9 mouse cellular contexts compared by ENCODE assay signal in the genomic region with DNA sequence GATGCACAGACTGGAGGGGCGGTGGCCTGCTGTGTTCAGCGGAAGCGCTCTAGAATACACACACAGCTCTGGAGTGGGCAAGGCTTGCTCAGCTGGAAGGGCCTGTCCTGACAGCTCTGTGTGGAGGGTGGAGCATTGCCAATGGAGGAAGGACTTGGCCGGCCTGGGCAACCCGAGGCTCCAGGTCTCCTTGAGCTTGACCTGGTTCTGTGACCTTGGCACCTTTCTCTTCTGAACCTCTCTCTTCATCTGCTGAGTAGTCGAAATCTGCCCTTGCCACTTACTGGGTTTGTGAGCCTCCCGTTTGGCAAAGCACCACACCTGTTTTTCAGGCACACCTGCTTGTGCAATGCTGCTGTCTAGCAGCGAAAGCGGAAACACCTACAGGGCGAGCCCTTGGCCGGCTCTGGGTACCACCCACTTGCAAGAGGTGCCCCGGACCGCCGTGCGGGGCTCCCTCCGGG. TPM values are rescaled to one million over a fixed set of nuclear protein-coding genes. Genes with fewer than 3 reads are reported as not detected.
DNase-seq lines count a peak whose midpoint lies in the region; ATAC-seq and TF ChIP-seq lines count a peak whose summit lies in the region.
"Had no signal": no experiment of that assay in that cellular context is flagged by ENCODE, and none has a peak within 500 bp of the region (broad histone marks: within the 10 kb centered on the region; RNA-seq: fewer than 3 reads in every experiment).

Gene Ttc22, plus strand, starts transcription at position 403 of the 464 bp plus-strand sequence.

- H3K9ac ChIP-seq in forebrain, postnatal 0 days: no peak within 1 kb of the TSS
- no peak within 1 kb of the TSS for H3K9ac ChIP-seq in forebrain, embryonic 16.5 days (replicated peaks; ENCODE audit: low read depth, low read length)
- H3K9ac ChIP-seq in ES-Bruce4 (ENCODE audit: low read depth, poor library complexity, severe bottlenecking): peak within 1 kb of the TSS; percentile 51
- peak within 1 kb of the TSS; percentile 67 for H3K9ac ChIP-seq in intestine, embryonic 16.5 days (ENCODE audit: low read depth, low read length)
- H3K9ac ChIP-seq in lung, embryonic 16.5 days (ENCODE audit: low read length): 0 out of 2 replicates have a peak within 1 kb of the TSS, but pooled peaks have one; percentile 12

- no peaks in the 10 kb centered on the region for H3K9me3 ChIP-seq in forebrain, postnatal 0 days (ENCODE audit: low read length)
- no peaks in the 10 kb centered on the region for H3K9me3 ChIP-seq in forebrain, embryonic 16.5 days (ENCODE audit: control insufficient read depth, low read length)
- H3K9me3 ChIP-seq in ES-Bruce4 (replicated peaks; ENCODE audit: control insufficient read depth, insufficient read depth, low read length, poor library complexity, severe bottlenecking): no peaks in the 10 kb centered on the region
- H3K9me3 ChIP-seq in intestine, embryonic 16.5 days (ENCODE audit: control insufficient read depth, low read length): no peaks in the 10 kb centered on the region
- no peaks in the 10 kb centered on the region for H3K9me3 ChIP-seq in lung, embryonic 16.5 days (ENCODE audit: control insufficient read depth, low read length)

- peak within 1 kb of the TSS; percentile 19; the same call in 1 of the 2 replicates for H3K4me2 ChIP-seq in forebrain, postnatal 0 days (ENCODE audit: low read depth)
- no peak within 1 kb of the TSS for H3K4me2 ChIP-seq in forebrain, embryonic 16.5 days (ENCODE audit: low read length)
- H3K4me2 ChIP-seq in intestine, embryonic 16.5 days (ENCODE audit: low read depth, low read length): peak within 1 kb of the TSS; percentile 62
- peak within 1 kb of the TSS; percentile 54 for H3K4me2 ChIP-seq in lung, embryonic 16.5 days (ENCODE audit: low read depth, low read length)

- H3K27me3 ChIP-seq in forebrain, postnatal 0 days (ENCODE audit: insufficient read depth, low read length): peaks cover 20% of the 10 kb centered on the region
- peaks cover 20% of the 10 kb centered on the region for H3K27me3 ChIP-seq in forebrain, embryonic 16.5 days (replicated peaks; ENCODE audit: control insufficient read depth, insufficient read depth, low read length)
- no peaks in the 10 kb centered on the region for H3K27me3 ChIP-seq in ES-Bruce4 (ENCODE audit: control insufficient read depth, insufficient read depth, low read length, poor library complexity, severe bottlenecking)
- peaks cover 17% of the 10 kb centered on the region; the same call in 1 of the 2 replicates for H3K27me3 ChIP-seq in intestine, embryonic 16.5 days (replicated peaks; ENCODE audit: control insufficient read depth, insufficient read depth, low read length)
- peaks cover 24% of the 10 kb centered on the region for H3K27me3 ChIP-seq in lung, embryonic 16.5 days (ENCODE audit: control insufficient read depth, insufficient read depth, low read depth, low read length)

- H3K36me3 ChIP-seq in forebrain, postnatal 0 days (ENCODE audit: insufficient read depth): no peaks in the 10 kb centered on the region
- H3K36me3 ChIP-seq in forebrain, embryonic 16.5 days (ENCODE audit: control insufficient read depth, insufficient read depth): no peaks in the 10 kb centered on the region
- no peaks in the 10 kb centered on the region for H3K36me3 ChIP-seq in ES-Bruce4 (ENCODE audit: control insufficient read depth, insufficient read depth, low read length, poor library complexity, severe bottlenecking)
- no peaks in the 10 kb centered on the region for H3K36me3 ChIP-seq in intestine, embryonic 16.5 days (ENCODE audit: control insufficient read depth, insufficient read depth, low read length)
- H3K36me3 ChIP-seq in lung, embryonic 16.5 days (ENCODE audit: control insufficient read depth, insufficient read depth, low read length): no peaks in the 10 kb centered on the region

- no peak for TF ChIP-seq POLR2A in ES-Bruce4 (IDR thresholded peaks at IDR 0.05; ENCODE audit: insufficient read depth, low read length)

- ATAC-seq in forebrain, postnatal 0 days: no peak
- ATAC-seq in forebrain, embryonic 16.5 days: no peak
- ATAC-seq in intestine, embryonic 16.5 days: peak; percentile 88
- ATAC-seq in lung, embryonic 16.5 days (ENCODE audit: low read depth): peak; percentile 84
- ATAC-seq in erythroid progenitor cell, adult 5-6 weeks (replicated peaks; ENCODE audit: low FRiP score, poor library complexity, severe bottlenecking): no peak

- no peak within 1 kb of the TSS for H3K27ac ChIP-seq in forebrain, postnatal 0 days (ENCODE audit: low read depth, low read length)
- H3K27ac ChIP-seq in forebrain, embryonic 16.5 days (ENCODE audit: low read length): no peak within 1 kb of the TSS
- no peak within 1 kb of the TSS for H3K27ac ChIP-seq in ES-Bruce4 (ENCODE audit: insufficient read depth, low read length)
- peak within 1 kb of the TSS; percentile 94 for H3K27ac ChIP-seq in intestine, embryonic 16.5 days (ENCODE audit: low read length)
- no peak within 1 kb of the TSS for H3K27ac ChIP-seq in lung, embryonic 16.5 days (ENCODE audit: low read length)

- TF ChIP-seq EP300 in ES-Bruce4 (IDR thresholded peaks at IDR 0.05; ENCODE audit: insufficient read depth, low read depth, low read length): 0 out of 2 replicates have a peak, but pooled peaks have one; percentile 27

- H3K4me1 ChIP-seq in forebrain, postnatal 0 days (ENCODE audit: insufficient read depth): 0 out of 2 replicates have a peak, but pooled peaks cover 3% of the 10 kb centered on the region
- H3K4me1 ChIP-seq in forebrain, embryonic 16.5 days (replicated peaks; ENCODE audit: control insufficient read depth, insufficient read depth, low read length): peaks cover 5% of the 10 kb centered on the region
- H3K4me1 ChIP-seq in ES-Bruce4 (ENCODE audit: control insufficient read depth, insufficient read depth, low read length): peaks cover 2% of the 10 kb centered on the region
- peaks cover 13% of the 10 kb centered on the region for H3K4me1 ChIP-seq in intestine, embryonic 16.5 days (ENCODE audit: control insufficient read depth, insufficient read depth, low read length)
- peaks cover 2% of the 10 kb centered on the region; the same call in 1 of the 2 replicates for H3K4me1 ChIP-seq in lung, embryonic 16.5 days (replicated peaks; ENCODE audit: control insufficient read depth, insufficient read depth, low read length)

- H3K4me3 ChIP-seq in forebrain, postnatal 0 days (ENCODE audit: low read depth, low read length): no peak within 1 kb of the TSS
- H3K4me3 ChIP-seq in forebrain, embryonic 16.5 days (replicated peaks; ENCODE audit: low read length): no peak within 1 kb of the TSS
- peak within 1 kb of the TSS; percentile 61 for H3K4me3 ChIP-seq in ES-Bruce4 (ENCODE audit: low read depth, low read length)
- peak within 1 kb of the TSS; percentile 50 for H3K4me3 ChIP-seq in intestine, embryonic 16.5 days (ENCODE audit: low read length)
- H3K4me3 ChIP-seq in lung, embryonic 16.5 days (ENCODE audit: low read length): peak within 1 kb of the TSS; percentile 38

- WGBS in forebrain, postnatal 0 days: 33% methylated on average over 16 of the region's 16 CpGs
- WGBS in forebrain, embryonic 16.5 days: 30% methylated on average over 16 of the region's 16 CpGs
- WGBS in intestine, embryonic 16.5 days: 14% methylated on average over 16 of the region's 16 CpGs
- WGBS in lung, embryonic 16.5 days: 19% methylated on average over 16 of the region's 16 CpGs

- DNase-seq in forebrain, postnatal 0 days: no peak
- no peak for DNase-seq in spleen, postnatal 36 days (ENCODE audit: low spot score in 2 of 2)
- DNase-seq in layer of hippocampus, adult 18-20 months (ENCODE audit: low spot score in 2 of 2): no peak

- no peak for TF ChIP-seq CTCF in forebrain, postnatal 0 days (IDR thresholded peaks at IDR 0.05; ENCODE audit: low read depth)
- no peak for TF ChIP-seq CTCF in ES-Bruce4 (IDR thresholded peaks at IDR 0.05; ENCODE audit: low read depth, low read length)

RNA-seq across cellular contexts. Expression of gene Ttc22, which starts in this region (rescaled TPM):
- total RNA-seq in forebrain, postnatal 0 days (2014; rRNA removed): 2.5 TPM in 2 replicates
- polyA plus RNA-seq in forebrain, postnatal 0 days (2015; fragmentation: Nextera tagmentation; extraction: Ambion mirVana): 1.2 and 1.6 TPM in 2 replicates
- polyA plus RNA-seq in forebrain, embryonic 16.5 days (2015; fragmentation: Nextera tagmentation; extraction: Ambion mirVana): 0.40 and 0.71 TPM in 2 replicates
- polyA plus RNA-seq in ES-Bruce4 (2011; ENCODE audit: insufficient read depth, insufficient read length, low read depth, missing spikeins): not detected in 2 replicates
- polyA plus RNA-seq in intestine, embryonic 16.5 days (2015; fragmentation: Nextera tagmentation; extraction: Ambion mirVana): 15.1 and 20.1 TPM in 2 replicates
- 1.2 and 1.8 TPM in 2 replicates for polyA plus RNA-seq in lung, embryonic 16.5 days (2015; fragmentation: Nextera tagmentation; extraction: Ambion mirVana)
- under 1 TPM; 0.33 to 0.72 TPM for total RNA-seq in layer of hippocampus, adult 18-20 months (2021)
- not detected in 2 replicates for total RNA-seq in erythroid progenitor cell, adult 5-6 weeks (2015; ENCODE audit: low replicate concordance)
- total RNA-seq in erythroid progenitor cell, adult 5-6 weeks (2017; ENCODE audit: low replicate concordance): not detected in 2 replicates
- total RNA-seq: neutrophil, adult 5-6 weeks had no signal

Comparison
In these comparisons a context has a peak if more than half of its experiments do, and no peak if none do; other contexts are left out.
1. ATAC-seq: peak in intestine, embryonic 16.5 days (single experiment) and lung, embryonic 16.5 days (single experiment); none in forebrain, postnatal 0 days (single experiment), forebrain, embryonic 16.5 days (single experiment) and erythroid progenitor cell, adult 5-6 weeks (single experiment).
2. H3K4me3 ChIP-seq: peak in ES-Bruce4 (single experiment), intestine, embryonic 16.5 days (single experiment) and lung, embryonic 16.5 days (single experiment); none in forebrain, postnatal 0 days (single experiment) and forebrain, embryonic 16.5 days (single experiment).
3. H3K9ac ChIP-seq: peak in ES-Bruce4 (single experiment), intestine, embryonic 16.5 days (single experiment) and lung, embryonic 16.5 days (single experiment); none in forebrain, postnatal 0 days (single experiment) and forebrain, embryonic 16.5 days (single experiment).